Mouse (Mus musculus) forebrain, embryonic 16.5 days (tissue): Measurements from ENCODE around the gene P4ha1. TPM values are rescaled to one million over a fixed set of nuclear protein-coding genes. Genes with fewer than 3 reads are reported as not detected.

Source experiments
- ATAC-seq: fragments of 200-750 bp; cut with Nextera tagmentation; 2 replicates; pipeline ENCODE4 v1.8.0; 2017; ENCODE audit warnings: mild to moderate bottlenecking, moderate library complexity
- H3K27ac ChIP-seq: fragments of 300-500 bp; sonication (generic); 2 replicates; pipeline ENCODE4 v1.5.1; 2014; ENCODE audit warnings: low read length, control low read depth
- H3K27me3 ChIP-seq: fragments of 300-500 bp; sonication (generic); replicated peaks from 2 replicates; pipeline ENCODE4 v1.6.1; 2014; ENCODE audit warnings: low read length; ENCODE audit not compliant: control insufficient read depth, insufficient read depth
- H3K36me3 ChIP-seq: fragments of 300-500 bp; sonication (generic); 2 replicates; pipeline ENCODE4 v1.6.1; 2014; ENCODE audit not compliant: control insufficient read depth, insufficient read depth
- H3K4me1 ChIP-seq: fragments of 300-500 bp; sonication (generic); replicated peaks from 2 replicates; pipeline ENCODE4 v1.6.1; 2014; ENCODE audit warnings: low read length; ENCODE audit not compliant: control insufficient read depth, insufficient read depth
- H3K4me2 ChIP-seq: fragments of 300-500 bp; sonication (generic); 2 replicates; pipeline ENCODE4 v1.6.1; 2014; ENCODE audit warnings: mild to moderate bottlenecking, low read length, control low read depth
- H3K4me3 ChIP-seq: fragments of 300-500 bp; sonication (generic); replicated peaks from 2 replicates; pipeline ENCODE4 v1.5.1; 2014; ENCODE audit warnings: mild to moderate bottlenecking, low read length, control low read depth
- H3K9ac ChIP-seq: fragments of 300-500 bp; sonication (generic); replicated peaks from 2 replicates; pipeline ENCODE4 v1.6.1; 2014; ENCODE audit warnings: low read depth, low read length, control low read depth
- H3K9me3 ChIP-seq: fragments of 300-500 bp; sonication (generic); 2 replicates; pipeline ENCODE4 v1.6.1; 2016; ENCODE audit warnings: low read length; ENCODE audit not compliant: control insufficient read depth
- WGBS: fragments of 180-500 bp; shearing (Covaris S2); extraction: QIAGEN DNeasy Blood & Tissue Kit; methylation state at CpG from one replicate; pipeline ENCODE4 v1.1.7; 2014; 5-methylcytosine and 5-hydroxymethylcytosine counted together
- polyA plus RNA-seq: library from polyadenylated mRNA; unstranded; fragments of >200 nt; fragmentation: Nextera tagmentation; extraction: Ambion mirVana; gene quantifications from 2 replicates; pipeline ENCODE4 v1.2.1, GENCODE M21; 2015

Gene P4ha1
- polyA plus RNA-seq, 1 experiment from 2014 or later = 32.8 TPM

- Histone ChIP-seq H3K4me3 (no peak within 1 kb of the TSS), H3K27me3 (no peaks in the 10 kb centered on the region), H3K4me2 (no peak within 1 kb of the TSS), H3K4me1 (no peaks in the 10 kb centered on the region), H3K9ac (no peak within 1 kb of the TSS), H3K9me3 (no peaks in the 10 kb centered on the region), H3K36me3 (no peaks in the 10 kb centered on the region), H3K27ac (no peak within 1 kb of the TSS)
- ATAC-seq = no peak
- 81% methylated on average over 21 of the region's 21 CpGs for WGBS
Measured at GRCm38 (mm10) chr10:59402899-59403792, 80.0 kb downstream of the P4ha1 start, which contains the start of gene Pla2g12b. TSS of gene Pla2g12b (plus strand) at chr10:59403660.

- ATAC-seq = no peak
- Histone ChIP-seq H3K27me3 (no peaks in the 10 kb centered on the region), H3K27ac (no peak overlapping the region), H3K9me3 (no peaks in the 10 kb centered on the region), H3K4me1 (no peaks in the 10 kb centered on the region), H3K9ac (no peak overlapping the region), H3K4me2 (no peak overlapping the region), H3K4me3 (no peak overlapping the region), H3K36me3 (no peaks in the 10 kb centered on the region)
- 73% methylated on average over 10 of the region's 10 CpGs for WGBS
Measured at GRCm38 (mm10) chr10:59403793-59404149, 80.7 kb downstream of the P4ha1 start.

- Histone ChIP-seq H3K9me3 (no peaks in the 10 kb centered on the region), H3K9ac (no peak overlapping the region), H3K27me3 (no peaks in the 10 kb centered on the region), H3K4me3 (no peak overlapping the region), H3K4me1 (no peaks in the 10 kb centered on the region), H3K4me2 (no peak overlapping the region), H3K36me3 (no peaks in the 10 kb centered on the region), H3K27ac (no peak overlapping the region)
- 64% methylated on average over 6 of the region's 6 CpGs for WGBS
- no peak for ATAC-seq
Measured at GRCm38 (mm10) chr10:59408499-59408898, 85.4 kb downstream of the P4ha1 start.

- H3K27me3 ChIP-seq = no peaks in the 10 kb centered on the region
- H3K9me3 ChIP-seq = no peaks in the 10 kb centered on the region
- H3K4me3 ChIP-seq = no peak overlapping the region
- no peak overlapping the region for H3K4me2 ChIP-seq
- H3K36me3 ChIP-seq = no peaks in the 10 kb centered on the region
- H3K27ac ChIP-seq = no peak overlapping the region
- WGBS = 83% methylated on average over 12 of the region's 12 CpGs
- no peaks in the 10 kb centered on the region for H3K4me1 ChIP-seq
- no peak overlapping the region for H3K9ac ChIP-seq
- ATAC-seq = no peak
Measured at GRCm38 (mm10) chr10:59410264-59410663, 87.2 kb downstream of the P4ha1 start.

- no peak for ATAC-seq
- Histone ChIP-seq H3K27me3 (no peaks in the 10 kb centered on the region), H3K4me1 (no peaks in the 10 kb centered on the region), H3K4me2 (no peak overlapping the region), H3K27ac (no peak overlapping the region), H3K9me3 (no peaks in the 10 kb centered on the region), H3K9ac (no peak overlapping the region), H3K4me3 (no peak overlapping the region), H3K36me3 (no peaks in the 10 kb centered on the region)
- 90% methylated on average over 4 of the region's 4 CpGs for WGBS
Measured at GRCm38 (mm10) chr10:59413711-59414110, 90.6 kb downstream of the P4ha1 start.

- 91% methylated on average over 3 of the region's 3 CpGs for WGBS
- H3K4me3 ChIP-seq = no peak overlapping the region
- ATAC-seq = no peak
- H3K4me1 ChIP-seq = no peaks in the 10 kb centered on the region
- no peaks in the 10 kb centered on the region for H3K36me3 ChIP-seq
- H3K9ac ChIP-seq = no peak overlapping the region
- no peak overlapping the region for H3K4me2 ChIP-seq
- H3K27me3 ChIP-seq = no peaks in the 10 kb centered on the region
- no peaks in the 10 kb centered on the region for H3K9me3 ChIP-seq
- H3K27ac ChIP-seq = no peak overlapping the region
Measured at GRCm38 (mm10) chr10:59416623-59417022, 93.5 kb downstream of the P4ha1 start.

GRCm38 (mm10) chr10:59419516-59419915, 96.4 kb downstream of the P4ha1 start:
- no peaks in the 10 kb centered on the region for H3K9me3 ChIP-seq
- ATAC-seq = no peak
- no peak overlapping the region for H3K9ac ChIP-seq
- no peaks in the 10 kb centered on the region for H3K4me1 ChIP-seq
- H3K36me3 ChIP-seq = no peaks in the 10 kb centered on the region
- no peak overlapping the region for H3K27ac ChIP-seq
- H3K4me3 ChIP-seq = no peak overlapping the region
- 91% methylated on average over 4 of the region's 4 CpGs for WGBS
- no peaks in the 10 kb centered on the region for H3K27me3 ChIP-seq
- H3K4me2 ChIP-seq = no peak overlapping the region

Other genes with a start within 250 kb of the P4ha1 start
- gene Sept10, start 101.4 kb upstream of the P4ha1 start, polyA plus RNA-seq = 21.7 and 28.3 TPM in 2 replicates
- 20.4 and 21.0 TPM in 2 replicates for gene Sowahc, start 101.3 kb upstream of the P4ha1 start, polyA plus RNA-seq
- 2.1 and 7.6 TPM in 2 replicates for gene Gm10273, start 72.3 kb downstream of the P4ha1 start, polyA plus RNA-seq
- not detected in 2 replicates for gene Pla2g12b, start 80.4 kb downstream of the P4ha1 start, polyA plus RNA-seq
- 0.08 TPM in 1 of 2 replicates, not detected in the other for gene Oit3, start 118.5 kb downstream of the P4ha1 start, polyA plus RNA-seq